Mouse (Mus musculus) 3134 (cell line): Measurements from ENCODE around the gene Cfap97.
"Not testable (repeated sequence)": the region's sequence is repeated elsewhere in the genome, so short reads cannot be mapped to it uniquely, and the experiment has no call there.

Experiments
- DNase-seq: peaks from one replicate; pipeline ENCODE4 v3.0.0-alpha.2; 2011; ENCODE audit warnings: low spot score; ENCODE audit not compliant: insufficient read length; ENCODE audit errors: extremely low read depth

The Cfap97 gene

DNA sequence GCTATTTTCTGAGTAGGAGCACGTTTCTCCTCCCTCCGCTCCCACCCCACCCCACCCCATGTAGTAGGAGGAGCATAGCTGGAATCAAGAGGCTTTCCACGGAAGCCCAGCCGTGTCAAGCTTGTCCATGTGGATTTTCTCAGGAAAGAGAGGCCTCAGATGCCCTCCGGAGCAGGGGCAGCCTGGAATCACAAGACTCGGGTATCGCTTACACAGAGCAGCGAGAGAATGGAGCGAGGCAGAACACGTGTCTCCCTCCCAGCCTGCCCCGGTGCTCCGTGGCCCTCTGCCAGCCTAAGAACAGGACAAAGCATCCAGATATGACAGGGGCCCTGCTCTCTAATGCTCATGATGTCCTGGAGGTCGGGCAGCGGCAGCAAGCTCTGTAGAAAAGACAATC, 65.3 kb downstream of the Cfap97 start:
- peak; percentile 49 for DNase-seq

DNA sequence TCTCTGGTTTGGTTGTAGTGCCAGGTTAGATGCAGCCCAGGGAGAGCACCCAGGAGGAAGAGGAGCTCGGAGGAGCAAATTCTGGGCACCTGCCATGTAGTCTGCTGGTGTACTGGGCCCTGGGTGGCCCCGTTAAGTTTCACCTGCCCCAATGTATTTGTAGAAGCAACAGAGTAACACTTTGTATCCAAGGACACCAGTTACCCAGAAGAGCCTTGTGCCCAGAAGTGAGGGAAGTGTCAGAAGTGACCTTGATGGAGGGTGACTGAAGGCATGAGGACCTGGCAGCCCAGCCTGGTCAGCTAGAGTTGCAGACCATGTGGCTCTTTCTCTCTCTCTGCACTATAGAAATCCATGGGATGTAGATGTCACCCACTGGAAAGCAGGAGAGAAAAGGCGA, 69.0 kb downstream of the Cfap97 start:
- no peak for DNase-seq

DNA sequence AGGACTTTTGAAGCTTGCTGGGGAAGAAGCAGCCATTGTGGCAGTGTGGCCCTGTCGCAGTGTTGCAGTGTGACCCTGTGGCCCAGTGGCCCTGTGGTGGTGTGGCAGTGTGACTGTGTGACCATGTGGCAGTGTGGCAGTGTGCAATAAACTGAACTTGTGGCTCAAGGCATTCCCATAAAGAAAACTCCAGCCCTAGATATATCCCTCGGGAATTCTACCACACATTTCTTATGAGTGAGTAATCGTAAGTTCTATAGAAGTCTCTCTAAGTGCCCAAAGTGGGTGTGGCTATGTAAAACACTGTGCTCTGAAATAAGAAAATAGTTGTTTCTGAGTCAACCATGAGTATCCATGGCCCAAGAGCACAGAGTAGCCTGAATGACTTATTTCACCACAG, 73.9 kb downstream of the Cfap97 start:
- DNase-seq = peak; percentile 88

DNA sequence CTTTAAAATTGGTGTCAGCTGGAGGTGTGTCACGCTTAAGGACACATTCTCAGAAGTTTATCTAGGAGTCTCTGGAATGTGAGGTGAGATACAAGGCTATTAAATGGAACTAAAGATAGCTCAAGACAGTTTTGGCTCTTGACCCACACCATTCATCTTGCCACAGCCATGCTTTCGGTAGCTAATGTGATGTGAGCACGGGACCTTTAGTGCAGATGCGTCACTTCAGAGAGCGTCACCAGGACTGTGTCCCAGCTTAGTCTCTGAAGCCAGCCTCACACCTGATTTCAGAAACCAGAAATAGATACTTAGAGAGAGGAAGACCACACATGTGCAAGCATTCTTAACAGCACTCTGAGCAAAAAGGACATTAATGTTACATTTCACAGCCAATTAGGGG, 75.1 kb downstream of the Cfap97 start:
- no peak for DNase-seq

GRCm38 (mm10) chr8:46231968-46232367, 80.4 kb downstream of the Cfap97 start:
- DNase-seq = not testable (repeated sequence)

DNA sequence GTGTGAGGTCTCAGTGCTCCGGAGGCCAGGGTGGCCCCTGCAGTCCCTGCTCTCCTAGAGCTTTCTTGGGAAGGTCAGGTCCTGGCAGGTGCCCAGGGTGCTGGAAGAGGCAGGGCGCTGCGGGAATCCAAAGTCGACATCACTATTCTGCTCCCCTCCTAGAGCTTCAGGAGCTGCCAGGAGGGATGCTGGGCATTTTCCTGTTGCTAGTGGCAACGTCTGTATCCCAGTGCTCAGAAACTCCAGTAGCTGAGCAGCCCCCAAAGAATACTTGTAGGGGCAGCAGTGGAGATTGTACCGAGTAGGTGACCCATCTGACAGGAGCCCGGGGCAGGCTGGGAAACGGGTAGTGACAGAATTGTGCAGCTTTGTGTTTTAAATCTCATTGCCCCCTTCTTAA, 81.2 kb downstream of the Cfap97 start:
- no peak for DNase-seq

DNA sequence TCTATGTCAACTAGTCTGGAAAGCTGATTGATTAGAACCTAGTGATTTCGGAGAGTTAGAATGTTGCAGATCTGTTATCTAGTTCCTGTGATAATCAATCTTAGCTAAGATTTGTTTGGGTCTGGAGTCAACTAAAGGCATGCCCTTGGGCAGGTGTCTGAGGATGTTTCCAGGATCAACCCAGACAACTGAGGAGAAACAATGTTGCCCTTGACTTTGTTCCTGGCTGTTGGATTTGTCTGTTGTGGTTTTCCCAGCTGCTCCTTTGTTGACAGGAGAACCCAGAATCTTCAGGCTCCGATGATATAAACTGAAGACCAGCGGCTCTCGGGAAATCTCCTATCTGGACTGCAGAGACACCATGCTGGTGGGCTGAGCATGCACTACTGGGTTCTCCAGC, 83.2 kb downstream of the Cfap97 start:
- no peak for DNase-seq

DNA sequence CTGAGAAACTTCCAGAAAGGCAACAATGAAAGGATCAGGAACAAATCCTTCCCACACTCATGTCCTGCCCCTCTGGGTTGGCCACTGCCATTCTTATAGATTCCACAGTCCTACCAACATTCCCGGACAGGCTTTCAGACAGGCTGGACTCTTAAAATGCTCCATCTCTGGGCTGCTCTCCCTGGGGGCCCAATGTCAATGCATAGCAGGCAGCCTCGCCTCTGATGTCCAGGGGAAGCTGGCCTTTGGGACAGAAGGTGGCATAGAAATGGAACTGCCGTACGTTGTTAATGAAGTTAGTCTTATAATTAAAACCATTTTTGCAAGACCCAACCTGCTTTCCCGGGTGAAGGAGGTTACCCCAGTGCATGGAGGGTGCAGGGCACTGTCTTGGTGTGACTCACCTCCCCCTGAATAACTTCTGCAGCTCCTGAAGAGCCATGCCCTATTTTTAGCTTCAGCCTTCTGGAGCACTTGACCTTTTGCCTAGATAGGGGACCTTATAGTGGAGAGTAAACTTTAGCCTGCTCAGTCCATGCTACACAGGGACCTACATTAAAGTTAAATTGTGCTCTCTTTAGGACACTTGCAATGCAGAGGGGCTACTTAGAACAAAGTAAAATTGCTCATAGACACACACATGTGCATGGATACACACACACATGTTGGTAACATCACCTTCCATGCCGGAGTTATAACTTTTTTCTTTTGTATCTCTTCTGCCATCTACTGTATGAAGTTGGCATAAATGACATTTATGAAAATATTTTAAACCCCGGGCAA, 85.1 kb downstream of the Cfap97 start:
- DNase-seq = no peak

- peak; percentile 29 for DNase-seq
Observed at GRCm38 (mm10) chr8:46241568-46242374, 90.2 kb downstream of the Cfap97 start.

GRCm38 (mm10) chr8:46242946-46243345, 91.4 kb downstream of the Cfap97 start:
- no peak for DNase-seq
